Mouse (Mus musculus): ENCODE measurements around the gene Myo1g. TPM values are rescaled to one million over a fixed set of nuclear protein-coding genes. Genes with fewer than 3 reads are reported as not detected.

Myo1g gene
- 1 to 10 TPM; 1.2 to 1.4 TPM for total RNA-seq (2021)

DNA sequence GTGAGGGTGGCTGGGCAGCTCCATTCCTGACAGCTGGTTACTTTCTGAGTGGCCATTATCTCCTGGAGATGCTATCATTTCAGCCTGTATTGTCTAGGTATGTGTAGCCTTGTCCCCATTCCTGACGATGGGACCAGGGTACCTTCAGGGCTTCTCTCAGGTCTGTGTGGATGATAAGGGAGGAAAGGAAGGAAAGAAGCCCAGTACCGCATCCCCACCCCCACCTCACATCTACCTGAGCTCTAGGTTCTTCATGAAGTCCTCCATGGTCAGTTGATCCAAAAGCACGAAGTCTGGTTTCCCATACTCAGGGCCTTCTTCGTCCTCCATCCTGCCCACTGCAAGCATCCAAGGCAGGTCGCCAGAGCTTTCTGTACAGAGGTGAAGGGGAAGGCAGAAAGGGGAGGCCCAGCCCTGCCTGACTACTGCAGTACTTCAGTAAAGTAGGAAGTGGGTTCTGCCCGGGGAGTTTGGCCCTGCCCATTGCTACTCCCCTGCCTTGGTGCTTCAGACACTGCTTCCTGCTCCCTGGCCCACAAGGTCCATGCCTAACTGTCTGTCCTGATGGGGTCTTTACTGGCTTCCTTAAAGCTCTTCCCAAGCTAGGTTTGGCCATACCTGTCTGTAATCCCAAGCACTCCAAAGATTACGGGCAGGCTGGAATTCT lies at the start of gene Myo1g:
TSS of gene Myo1g (minus strand) at position 459 of the 667 bp plus-strand sequence.
- DNase-seq, result no peak

DNA sequence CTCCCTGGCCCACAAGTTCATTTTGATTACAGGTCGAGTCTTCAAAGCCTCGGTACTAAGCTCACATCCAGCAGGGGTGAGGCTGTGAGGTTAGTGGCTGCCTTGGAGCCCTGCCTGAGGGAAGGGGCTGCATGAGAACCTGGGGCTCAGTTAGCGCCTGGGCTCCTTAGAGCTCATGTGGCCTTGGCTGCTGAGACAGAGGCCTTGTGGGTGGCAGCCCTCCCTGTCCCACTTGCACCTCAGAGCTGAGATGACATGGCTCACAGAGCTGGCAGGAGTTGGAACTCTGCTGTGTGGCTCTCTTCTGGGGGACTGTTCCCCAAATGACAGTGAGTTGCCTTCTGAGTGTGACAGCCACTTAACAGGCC lies 48.6 kb upstream of the Myo1g start:
- no peak for DNase-seq

DNA sequence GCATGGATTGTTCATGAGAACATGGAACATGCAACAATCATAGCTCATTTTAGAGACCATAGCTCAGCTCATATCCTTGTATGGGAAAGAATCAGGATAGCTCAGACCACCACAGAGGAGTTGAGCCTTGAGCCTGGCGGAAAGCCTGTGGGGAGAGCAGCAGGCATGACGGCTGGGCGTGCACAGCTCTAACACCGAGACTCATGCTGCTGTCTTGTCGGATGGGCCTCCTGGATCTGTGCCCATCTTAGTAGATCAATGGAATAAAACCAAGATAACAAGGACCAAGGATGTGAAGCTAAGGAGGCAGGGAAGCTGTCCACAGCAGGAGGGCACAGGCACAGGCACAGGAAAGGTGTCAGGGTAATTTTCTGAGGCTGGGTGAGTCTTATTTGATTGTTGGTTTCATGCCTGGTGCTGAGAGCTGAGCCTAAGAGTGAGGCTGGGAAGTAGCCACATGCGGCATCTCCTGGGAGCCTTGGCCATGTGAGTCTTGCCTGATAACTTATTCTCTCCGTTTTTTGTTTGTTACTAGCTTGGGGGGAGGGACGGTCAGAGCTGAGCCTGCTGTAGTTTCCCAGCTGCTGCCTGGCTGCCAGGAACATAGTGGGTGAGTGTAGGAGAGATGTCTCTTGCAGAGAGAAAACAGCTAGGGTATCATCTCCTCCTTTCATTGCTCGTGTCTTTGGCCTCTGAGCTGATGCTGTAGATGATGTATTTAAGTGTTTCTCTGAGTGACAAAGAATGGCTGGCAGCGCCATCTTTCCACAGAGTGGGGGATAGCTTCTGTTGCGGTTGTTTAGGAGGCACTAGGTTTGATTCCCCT lies 48.0 kb upstream of the Myo1g start:
- peak; percentile 52 for DNase-seq

DNA sequence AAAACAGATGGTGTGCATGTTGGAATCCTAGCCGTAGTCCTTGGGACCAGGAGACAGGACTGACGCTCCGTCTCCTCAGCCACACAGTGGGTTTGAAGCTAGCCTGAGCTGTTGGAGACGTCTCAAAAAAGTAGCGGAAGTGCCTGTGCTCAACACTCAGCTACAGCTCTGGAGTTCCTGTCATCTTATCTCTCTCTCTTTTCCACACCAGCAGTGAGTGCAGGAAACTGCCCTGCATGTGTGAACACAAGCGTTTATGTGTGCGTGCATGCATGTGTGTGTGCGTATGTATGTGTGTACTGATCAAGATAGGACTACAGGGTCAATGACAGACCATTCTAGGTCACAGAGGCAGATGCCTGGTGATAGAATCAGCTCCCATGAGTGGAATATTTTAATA lies 47.2 kb upstream of the Myo1g start:
- DNase-seq, result no peak

DNA sequence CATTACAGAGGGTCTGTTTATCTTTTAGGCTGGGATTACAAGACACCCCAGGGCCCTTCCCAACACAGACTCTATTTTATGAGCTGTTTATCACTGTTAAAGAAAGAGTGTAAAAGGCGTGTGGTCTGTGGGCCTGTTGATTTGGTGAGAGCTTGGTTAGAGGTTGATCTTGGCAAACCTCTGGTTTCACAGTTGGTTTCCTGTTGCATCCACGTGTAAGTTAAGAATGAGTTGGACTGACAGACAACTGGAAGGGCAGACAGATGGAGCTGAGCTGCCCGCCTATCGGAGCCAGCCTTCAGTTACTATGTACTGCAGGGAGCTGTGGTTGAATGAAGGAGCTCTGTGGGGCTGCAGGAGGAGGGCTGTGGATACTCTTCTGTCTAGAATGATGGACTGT lies 45.7 kb upstream of the Myo1g start:
- no peak for DNase-seq

DNA sequence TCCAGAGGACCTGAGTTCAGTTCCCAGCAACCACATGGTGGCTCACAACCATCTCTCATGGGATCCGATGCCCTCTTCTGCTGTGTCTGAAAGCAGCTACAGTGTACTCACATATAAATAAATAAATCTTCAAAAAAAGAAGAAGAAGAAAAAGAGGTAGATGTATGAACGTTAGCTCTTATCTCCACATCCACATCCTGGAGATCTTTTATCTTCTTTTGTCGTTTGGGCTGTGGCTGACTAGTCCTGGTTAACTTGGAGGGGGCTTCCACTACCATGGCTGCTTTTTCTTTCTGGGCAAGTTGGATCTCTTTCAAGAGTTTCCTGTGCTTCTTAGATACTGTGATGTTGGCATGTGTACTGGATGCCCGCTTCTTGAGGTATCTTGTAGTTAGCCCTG lies 42.4 kb upstream of the Myo1g start:
- DNase-seq, result no peak

DNA sequence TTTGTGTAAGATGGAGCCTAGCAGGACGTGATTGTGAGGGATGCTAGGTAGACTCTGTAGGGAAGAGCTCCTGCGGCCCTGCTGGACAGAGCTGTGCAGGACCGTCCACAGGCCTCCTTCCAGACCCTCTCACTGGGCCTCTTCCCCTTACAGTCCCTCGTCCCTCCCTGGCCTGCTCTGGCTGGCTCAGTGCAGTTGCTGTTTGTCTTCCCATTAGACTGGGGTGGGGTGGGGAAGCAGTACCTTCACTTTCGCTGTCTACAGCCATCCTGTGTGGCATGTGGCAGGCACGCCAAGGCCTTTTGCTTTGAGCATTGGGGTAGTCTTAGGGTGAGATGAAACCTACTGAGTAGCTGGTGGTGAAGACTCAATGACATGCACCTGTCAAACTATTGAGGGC lies 41.6 kb upstream of the Myo1g start:
- no peak for DNase-seq

DNA sequence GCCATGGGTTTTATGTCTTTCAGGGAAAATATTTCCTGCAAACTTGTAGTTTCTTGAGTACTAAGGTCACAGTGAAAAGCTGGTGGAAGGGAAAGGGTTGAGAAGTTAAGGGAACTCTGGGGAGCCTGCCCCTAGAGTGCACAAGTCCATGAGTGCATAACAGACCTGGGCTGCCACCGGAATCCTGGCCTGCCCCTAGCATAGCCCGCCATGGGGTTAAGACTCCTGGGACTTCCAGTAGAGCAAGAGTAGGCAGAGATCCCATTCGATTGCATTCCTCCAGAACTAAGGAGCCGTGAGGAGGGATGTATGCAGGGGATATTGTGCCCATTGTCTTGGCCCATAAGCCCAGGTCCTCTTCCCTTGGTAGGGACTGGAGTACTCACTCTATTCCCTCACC lies 40.7 kb upstream of the Myo1g start:
- DNase-seq, result no peak

DNA sequence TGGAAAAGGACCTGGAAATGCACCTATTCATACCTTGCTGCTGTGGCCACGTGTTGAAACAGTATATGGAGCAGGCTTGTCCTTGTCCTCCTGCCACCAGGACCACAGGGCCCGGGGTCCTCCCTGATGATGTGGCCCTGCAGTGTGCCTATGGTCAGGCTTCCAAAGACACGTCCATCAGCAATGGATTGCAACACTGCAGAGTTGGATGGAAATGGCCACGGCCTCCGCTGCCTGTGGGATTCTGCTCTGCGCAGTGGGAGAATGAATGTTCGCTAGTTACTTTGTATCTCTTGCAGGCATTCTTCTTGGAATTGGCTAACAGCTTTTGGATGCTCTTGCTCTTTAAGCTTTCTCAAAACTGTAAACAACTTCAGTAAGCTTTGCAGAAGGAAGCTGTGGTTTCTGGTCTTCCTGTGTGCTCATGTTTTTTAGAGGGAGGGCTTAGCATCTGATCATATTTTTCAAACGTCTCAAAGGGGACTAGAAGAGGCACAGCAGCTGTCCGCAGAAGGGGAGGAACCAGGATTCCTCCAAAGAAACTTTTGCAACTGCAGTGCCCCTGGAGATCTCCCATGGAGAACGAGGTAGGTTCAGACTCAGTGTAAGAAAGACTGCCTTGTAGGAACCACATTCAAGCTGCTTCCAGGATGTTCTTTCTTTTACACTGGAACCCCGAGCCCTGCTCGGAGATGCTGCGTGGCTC lies 40.0 kb upstream of the Myo1g start:
- no peak for DNase-seq

DNA sequence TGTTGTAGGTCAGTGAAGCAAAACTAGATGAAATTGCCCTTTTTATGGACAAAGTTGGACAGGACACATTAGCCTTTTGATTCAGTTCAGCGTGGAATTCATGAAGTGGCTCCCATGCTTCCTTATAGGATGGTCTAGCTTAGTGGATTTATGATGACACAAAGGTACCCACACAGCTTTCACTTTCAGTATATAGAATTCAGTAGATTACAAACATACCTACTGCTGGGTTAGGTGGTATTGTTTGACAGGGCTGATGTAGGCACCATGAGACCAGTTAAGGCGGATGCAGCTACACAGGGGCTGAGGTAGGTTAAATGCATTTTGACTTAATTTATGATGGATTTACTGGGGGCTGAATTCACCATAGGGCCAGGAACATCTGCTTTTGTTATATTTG lies 39.2 kb upstream of the Myo1g start:
- DNase-seq, result no peak

DNA sequence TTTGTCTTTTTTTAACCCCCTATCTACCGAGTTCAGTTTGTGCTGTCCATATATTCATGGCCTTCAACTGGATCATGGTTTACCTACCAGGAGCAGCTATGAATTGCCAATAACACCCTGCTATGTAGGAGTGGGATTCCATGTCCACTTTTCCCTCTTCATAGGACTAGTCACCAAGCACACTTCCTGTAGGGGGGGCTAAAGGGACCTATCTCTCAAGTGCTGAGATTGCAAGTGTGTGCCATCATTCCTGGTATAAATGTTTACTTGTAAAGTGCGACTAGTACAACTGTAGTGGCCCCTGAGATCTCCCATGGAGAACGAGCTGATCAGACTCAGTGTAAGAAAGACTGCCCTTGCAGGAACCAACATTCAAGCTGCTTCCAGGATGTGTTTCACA lies 37.5 kb upstream of the Myo1g start:
- no peak for DNase-seq

DNA sequence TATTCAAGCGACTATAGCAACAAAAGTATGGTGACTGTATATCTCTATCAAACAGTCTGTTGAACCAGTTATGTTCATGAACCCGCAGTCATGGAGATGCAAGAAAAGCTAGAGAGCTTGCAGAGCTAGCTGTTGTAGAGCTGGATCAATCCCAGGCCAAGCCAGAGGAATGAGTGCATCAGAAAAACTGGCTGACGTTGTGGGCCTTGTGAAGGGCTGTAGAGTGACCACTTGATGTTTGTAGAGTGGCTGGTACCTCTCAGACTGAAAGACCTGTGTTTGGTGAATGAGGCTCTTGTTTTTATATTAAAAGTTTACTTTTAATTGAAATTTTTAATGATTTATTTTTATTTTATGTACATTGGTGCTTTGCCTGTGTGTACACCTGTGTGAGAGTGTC lies 29.4 kb upstream of the Myo1g start:
- no peak for DNase-seq

DNA sequence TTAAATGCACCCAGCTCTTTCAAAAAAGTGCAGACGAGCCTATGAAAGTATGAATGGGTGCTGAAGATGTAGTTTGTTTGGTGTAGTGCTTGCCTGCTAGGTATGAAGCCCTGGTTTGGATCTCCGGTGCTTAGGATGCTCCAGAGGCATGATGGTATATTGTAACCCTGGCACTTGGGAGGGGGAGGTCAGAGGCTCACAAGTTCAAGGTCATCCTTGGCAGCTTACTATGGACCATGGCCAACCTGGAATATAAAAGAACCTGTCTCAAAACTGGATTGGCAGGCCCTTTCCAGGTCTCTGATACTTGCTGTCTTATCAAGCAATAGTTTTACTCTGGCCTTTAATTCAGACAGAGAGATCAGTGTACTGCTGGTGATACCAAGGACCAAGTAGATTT lies 29.0 kb upstream of the Myo1g start:
- DNase-seq, result no peak

DNA sequence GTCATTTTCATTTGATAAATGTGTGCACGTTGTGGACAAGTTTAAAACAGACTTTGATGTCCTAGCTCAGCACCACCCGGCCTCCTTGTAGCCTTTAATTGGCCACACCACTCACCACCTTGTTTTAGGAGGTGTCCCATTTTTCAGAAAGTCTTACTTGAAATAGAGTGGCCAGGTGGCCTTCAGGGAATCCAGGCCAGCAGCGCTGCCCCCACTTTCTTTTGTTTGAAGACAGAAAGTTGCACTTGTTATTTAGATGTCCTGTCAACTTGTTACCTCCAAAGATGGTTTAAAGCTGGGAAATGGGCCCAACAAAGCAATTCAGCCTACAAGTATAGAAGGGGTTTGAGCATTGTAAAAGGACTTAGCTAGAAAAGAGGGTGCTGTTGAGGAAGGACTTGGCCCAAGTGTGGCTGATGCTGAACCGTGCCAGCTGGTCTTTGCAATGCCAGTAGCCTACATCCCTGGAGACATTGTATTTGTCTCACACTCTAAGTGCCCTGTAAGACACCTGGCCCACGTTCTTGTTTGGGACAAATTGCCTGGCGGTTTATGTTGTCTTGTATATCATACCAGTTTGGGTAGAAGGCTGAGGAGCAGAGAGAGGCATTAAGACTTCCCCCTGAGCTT lies 27.0 kb upstream of the Myo1g start:
- DNase-seq, result no peak

DNA sequence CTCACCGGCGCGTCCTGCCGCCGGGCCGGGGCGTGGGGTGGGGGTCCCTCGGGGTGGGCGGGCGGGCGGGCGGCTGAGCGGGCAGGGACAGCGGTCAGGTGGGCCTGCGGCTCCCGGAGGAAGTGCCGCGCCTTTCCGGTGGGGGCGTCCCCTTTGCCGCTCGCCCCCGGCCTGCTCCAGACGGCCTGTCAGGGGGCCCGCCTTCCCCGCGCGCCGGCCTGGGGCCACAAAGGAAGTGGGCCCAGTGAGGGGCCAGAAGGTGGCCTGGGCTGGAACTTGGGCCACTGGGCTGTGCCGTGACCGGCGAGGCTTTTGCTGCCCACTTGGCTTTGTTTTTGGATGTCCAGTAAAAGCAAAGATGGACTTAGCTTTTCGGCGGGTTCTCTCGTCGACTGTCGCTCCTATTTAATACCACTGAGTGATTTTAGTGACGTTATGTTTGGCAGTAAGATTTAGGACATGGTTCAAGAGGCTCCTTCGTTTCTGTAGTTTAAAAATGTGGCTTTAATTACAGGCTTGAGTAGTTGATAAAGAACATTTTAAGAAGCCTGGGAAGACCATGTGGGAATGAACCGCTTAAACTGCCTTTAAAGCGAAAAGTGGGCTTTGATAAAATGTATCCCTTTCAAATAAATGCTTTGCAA lies 26.4 kb upstream of the Myo1g start:
- peak; percentile 79 for DNase-seq

DNA sequence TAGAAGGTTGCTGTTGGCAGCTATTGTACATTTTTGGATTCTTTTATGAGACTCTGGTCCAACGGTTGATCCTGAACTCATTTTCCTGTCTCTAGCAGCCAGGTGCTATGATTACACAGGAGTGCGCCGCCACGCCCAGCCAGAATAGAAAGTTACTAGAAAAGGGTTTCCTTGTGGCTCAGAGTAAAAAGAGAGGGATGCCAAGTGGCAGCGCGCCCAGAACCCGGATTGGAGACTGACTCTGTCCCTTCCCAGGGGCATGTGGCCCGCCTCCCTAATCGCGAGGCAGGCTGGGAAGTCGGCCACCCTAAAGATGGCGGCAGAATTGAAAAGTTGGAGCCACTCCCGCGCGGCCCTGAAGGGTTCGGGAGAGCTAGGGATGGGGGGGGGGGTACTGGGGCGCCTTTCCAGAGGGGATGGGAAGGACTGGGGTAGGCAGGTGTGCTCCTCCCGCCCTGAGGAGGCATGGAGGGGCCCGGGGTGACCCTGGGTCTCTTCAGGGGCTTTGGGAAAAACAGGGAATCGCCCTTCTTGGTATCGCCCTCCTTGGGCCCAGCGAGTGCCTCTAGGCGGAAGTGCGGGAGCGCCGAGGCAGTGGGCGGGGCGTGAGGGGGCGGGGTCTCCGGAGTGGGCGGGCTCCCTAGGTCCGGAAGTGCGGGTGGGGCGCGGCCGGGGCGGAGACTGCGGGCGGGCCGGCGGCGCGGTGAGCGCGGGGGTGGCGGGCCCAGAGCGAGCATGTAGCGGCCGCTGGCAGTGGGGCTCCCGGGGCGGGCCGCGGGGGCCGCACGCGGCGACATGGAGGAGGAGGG lies 25.6 kb upstream of the Myo1g start, which contains the start of gene Ccm2:
TSS of gene Ccm2 (plus strand) at position 683 of the 809 bp plus-strand sequence.
- DNase-seq, result peak; percentile 99

DNA sequence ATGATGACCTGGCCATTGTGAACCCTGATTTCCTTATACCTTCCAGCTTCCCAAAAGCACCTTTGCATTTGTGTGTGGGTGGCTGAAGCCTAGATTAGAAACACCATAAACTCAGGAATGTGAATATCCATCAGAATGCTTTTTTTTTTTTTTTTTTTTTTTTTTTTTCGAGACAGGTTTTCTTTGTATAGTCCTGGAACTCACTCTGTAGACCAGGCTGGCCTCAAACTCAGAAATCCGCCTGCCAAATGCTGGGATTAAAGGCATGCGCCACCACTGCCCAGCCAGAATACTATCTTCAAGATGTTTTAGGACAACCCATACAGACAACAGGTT lies 25.1 kb upstream of the Myo1g start:
- DNase-seq, result no peak

DNA sequence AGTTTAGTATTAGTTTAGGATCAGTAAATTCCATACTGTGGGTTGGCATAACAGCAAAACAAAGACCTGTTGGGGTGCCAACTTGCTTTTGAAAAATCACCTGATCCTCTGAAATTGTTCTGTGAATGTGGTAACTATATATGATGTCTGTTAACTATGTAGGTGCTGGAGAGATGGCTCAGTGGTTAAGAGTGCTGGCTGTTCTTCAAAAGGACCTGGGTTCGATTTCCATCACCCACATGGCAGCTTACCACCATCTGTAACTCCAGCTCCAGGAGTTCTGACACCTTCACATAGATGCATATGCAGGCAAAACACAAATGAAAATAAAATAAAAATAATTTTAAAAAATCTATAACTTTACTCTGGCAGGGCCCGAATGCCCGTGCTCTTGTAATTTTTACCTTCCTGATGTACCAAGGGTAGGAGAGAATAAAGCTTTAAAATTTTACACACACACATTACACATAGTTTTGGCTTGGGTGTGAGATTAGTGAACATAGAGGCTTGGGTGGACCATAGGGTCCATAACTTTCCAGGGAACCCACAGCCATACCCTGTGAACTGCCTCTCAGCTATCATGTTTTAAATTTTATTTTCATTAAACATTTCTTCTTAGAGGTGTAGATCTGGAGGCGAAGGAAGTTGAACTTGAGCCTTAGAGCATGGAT lies 24.6 kb upstream of the Myo1g start:
- DNase-seq, result no peak

DNA sequence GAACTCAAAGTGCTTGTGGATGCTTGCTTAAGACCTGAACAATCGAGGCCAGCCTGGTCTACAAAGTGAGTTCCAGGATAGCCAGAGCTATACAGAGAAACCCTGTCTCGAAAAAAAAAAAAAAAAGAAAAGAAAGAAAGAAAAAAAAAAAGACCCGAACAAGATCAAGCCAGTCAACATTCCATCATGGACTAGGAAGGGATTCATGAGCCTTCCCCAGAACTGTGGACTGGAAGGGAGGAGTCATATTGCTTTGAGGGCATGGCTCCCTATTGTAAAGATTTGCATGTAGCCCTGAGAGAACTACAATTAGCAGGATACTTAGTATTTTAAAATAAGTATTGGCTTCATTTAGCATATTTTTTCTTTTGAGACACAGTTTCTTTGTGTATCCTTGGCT lies 23.9 kb upstream of the Myo1g start:
- no peak for DNase-seq

DNA sequence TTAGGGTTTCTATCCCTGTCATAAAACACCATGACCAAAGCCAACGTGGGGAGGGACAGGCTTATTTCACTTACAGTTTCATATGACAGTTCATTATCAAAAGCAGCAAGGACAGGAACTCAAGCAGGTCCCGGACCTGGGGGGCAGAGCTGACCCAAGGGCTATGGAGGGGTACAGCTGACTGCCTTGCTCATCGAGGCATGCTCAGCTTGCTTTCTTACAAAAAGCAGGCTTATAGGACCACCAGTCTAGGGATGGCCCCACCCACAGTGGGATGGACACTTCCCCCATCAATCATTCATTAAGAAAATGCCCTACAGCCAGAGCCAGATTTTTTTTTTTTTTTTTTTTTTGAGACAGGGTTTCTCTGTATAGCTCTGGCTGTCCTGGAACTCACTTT lies 10.0 kb upstream of the Myo1g start:
- no peak for DNase-seq

DNA sequence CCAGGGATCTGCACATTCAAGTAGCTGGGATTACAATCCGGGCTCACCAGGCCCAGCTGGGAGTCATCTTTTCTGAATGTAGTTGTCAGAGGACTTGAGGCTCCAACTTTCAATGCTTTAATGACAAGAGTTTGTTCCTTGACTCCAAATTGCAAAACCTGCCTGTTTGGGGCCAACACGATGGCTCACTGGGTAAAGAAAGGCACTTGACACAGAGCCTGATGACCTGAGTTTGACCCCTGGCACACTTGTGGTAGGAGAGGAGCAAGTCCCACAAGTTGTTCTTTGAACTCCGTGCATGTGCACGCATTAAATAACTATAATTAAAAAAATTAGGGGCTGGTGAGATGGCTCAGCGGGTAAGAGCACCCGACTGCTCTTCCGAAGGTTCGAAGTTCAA lies 9.2 kb upstream of the Myo1g start:
- no peak for DNase-seq
